Mouse (Mus musculus): ENCODE results near the gene Sdk2. TPM values are rescaled to one million over a fixed set of nuclear protein-coding genes. Genes with fewer than 3 reads are reported as not detected.

Gene Sdk2
- polyA plus RNA-seq, 1 experiment from 2014 or later: 1.1 TPM

DNA sequence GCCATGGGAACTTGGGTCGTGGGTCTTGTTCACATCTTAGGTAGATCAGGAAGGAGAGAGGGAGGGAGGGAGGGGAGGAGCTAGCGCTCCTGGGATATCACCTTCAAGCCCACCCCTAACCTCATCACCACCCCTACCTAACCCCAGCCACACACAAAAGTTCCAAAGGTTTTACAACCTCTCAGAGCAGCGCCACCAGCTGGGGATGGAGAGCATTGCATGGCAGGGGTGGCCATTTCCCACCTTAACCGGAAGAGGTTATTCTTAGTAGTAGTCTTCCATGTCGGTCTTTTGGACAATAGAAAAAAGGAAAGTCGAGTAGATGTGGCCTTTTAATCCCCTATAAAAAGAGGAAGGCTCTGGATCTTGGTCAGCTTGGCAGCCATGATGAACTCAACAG lies 4.0 kb upstream of the Sdk2 start:
- WGBS: 59% methylated on average over 6 of the region's 6 CpGs
- Histone ChIP-seq H3K36me3 (ENCODE audit: control insufficient read depth, insufficient read depth) (no peaks in the 10 kb centered on the region), H3K4me2 (ENCODE audit: low read depth, low read length) (no peak overlapping the region), H3K4me3 (ENCODE audit: low read length) (no peak overlapping the region), H3K4me1 (ENCODE audit: control insufficient read depth, insufficient read depth, low read length) (peaks cover 5% of the 10 kb centered on the region; the same call in 1 of the 2 replicates), H3K9ac (ENCODE audit: low read length) (no peak overlapping the region), H3K27me3 (ENCODE audit: control insufficient read depth, insufficient read depth, low read length) (peaks cover 8% of the 10 kb centered on the region), H3K9me3 (replicated peaks; ENCODE audit: control insufficient read depth, low read length) (peaks cover 2% of the 10 kb centered on the region; the same call in 1 of the 2 replicates), H3K27ac (ENCODE audit: low read length) (no peak overlapping the region)
- ATAC-seq (replicated peaks; ENCODE audit: extremely low read depth, insufficient read depth, low FRiP score): no peak

DNA sequence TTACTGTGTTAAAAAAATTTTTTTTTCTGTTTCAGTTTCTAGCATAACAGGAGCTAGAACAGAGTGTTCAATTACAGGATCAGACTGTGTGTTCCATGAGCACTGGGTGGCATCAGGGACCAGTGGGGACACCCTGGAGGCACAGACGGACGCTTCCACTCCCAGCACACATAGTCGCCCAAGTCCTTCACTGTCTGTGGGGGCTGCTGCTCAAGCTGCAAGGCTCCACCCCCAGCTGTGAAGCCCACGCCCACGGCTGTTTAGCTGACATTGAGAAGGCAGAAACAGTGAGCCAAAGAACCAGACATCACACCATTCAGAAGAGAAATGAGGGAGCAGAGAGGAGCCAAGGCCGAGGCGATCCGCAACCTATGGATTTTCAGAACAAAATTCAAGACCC lies 3.3 kb upstream of the Sdk2 start:
- 69% methylated on average over 8 of the region's 8 CpGs for WGBS
- Histone ChIP-seq H3K9ac (ENCODE audit: low read length) (no peak overlapping the region), H3K9me3 (replicated peaks; ENCODE audit: control insufficient read depth, low read length) (no peaks in the 10 kb centered on the region), H3K27ac (ENCODE audit: low read length) (no peak overlapping the region), H3K36me3 (ENCODE audit: control insufficient read depth, insufficient read depth) (no peaks in the 10 kb centered on the region), H3K27me3 (ENCODE audit: control insufficient read depth, insufficient read depth, low read length) (peaks cover 8% of the 10 kb centered on the region), H3K4me2 (ENCODE audit: low read depth, low read length) (no peak overlapping the region), H3K4me1 (ENCODE audit: control insufficient read depth, insufficient read depth, low read length) (peaks cover 5% of the 10 kb centered on the region; the same call in 1 of the 2 replicates), H3K4me3 (ENCODE audit: low read length) (no peak overlapping the region)
- ATAC-seq (replicated peaks; ENCODE audit: extremely low read depth, insufficient read depth, low FRiP score): no peak

DNA sequence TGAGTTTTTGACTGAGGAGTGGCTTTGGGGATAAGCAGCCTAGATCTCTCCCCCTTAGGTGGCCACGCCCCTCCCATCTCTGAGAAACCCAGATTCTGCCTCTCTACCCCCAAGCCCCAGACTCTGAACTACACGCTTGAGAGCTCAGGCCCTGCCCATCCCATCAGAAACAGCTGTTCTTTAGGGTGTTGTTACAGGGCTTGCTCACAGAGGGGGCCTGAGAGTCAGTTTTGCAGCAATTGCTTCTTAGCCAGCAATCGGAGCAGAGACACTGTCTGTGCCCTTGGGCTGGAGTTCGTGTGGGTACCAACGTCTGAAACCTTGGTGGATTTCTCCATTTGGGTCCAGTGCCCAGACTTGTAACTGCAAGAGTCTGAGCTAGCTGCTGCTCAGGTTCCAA lies 1.5 kb upstream of the Sdk2 start:
- 0 out of 2 replicates have a peak, but pooled peaks have one; percentile 6 for ATAC-seq (replicated peaks; ENCODE audit: extremely low read depth, insufficient read depth, low FRiP score)
- H3K27me3 ChIP-seq (ENCODE audit: control insufficient read depth, insufficient read depth, low read length): peaks cover 20% of the 10 kb centered on the region
- no peaks in the 10 kb centered on the region for H3K9me3 ChIP-seq (replicated peaks; ENCODE audit: control insufficient read depth, low read length)
- no peak overlapping the region for H3K27ac ChIP-seq (ENCODE audit: low read length)
- H3K9ac ChIP-seq (ENCODE audit: low read length): no peak overlapping the region
- peaks cover 5% of the 10 kb centered on the region; the same call in 1 of the 2 replicates for H3K4me1 ChIP-seq (ENCODE audit: control insufficient read depth, insufficient read depth, low read length)
- H3K4me2 ChIP-seq (ENCODE audit: low read depth, low read length): no peak overlapping the region
- no peak overlapping the region for H3K4me3 ChIP-seq (ENCODE audit: low read length)
- H3K36me3 ChIP-seq (ENCODE audit: control insufficient read depth, insufficient read depth): no peaks in the 10 kb centered on the region
- 7% methylated on average over 5 of the region's 5 CpGs for WGBS

DNA sequence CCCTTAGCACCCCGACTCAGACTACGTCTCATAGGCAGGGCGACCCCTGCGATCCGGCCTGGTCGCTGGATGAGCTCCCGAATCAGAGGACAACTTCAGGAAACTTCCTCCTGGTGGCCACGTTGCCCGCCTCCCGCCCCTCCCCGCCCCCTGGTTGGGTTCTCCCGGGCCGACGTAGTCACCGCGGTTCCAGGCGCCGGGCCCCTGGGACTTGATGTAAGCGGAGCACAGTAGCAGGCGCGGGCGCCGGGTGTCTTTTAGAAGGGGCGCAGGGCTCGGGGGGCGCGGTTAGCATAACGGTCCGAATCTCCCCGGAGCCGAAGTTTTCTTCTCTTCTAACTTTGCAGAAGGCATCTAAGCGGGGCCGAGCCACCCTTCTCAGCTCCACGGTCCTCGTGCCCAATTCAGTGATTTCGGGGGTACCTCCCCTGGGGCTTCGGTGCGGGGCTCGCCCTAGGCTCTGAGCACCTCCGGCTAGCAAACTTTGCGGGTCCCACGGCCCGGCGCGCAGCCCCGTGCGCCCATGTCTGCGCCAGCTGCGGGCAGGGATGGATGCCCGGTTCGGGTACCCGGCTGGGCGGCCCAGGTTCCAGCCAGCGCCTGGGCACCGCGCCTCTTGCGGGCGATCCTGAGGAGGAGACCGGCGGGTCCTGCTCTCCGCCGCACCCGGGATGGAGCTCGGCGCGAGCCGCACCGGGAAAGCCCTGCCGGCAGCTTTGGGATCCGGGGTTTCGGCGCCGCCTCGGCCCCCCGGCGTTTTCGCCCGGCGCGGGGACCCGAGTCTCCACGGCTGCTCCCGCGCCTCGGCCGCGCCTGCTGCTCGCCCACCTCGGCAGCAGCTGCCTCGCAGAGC lies 522 bp downstream of the Sdk2 start:
- Histone ChIP-seq H3K27ac (ENCODE audit: low read length) (peak overlapping the region; percentile 65), H3K4me3 (ENCODE audit: low read length) (peak overlapping the region; percentile 66), H3K4me1 (ENCODE audit: control insufficient read depth, insufficient read depth, low read length) (peaks cover 3% of the 10 kb centered on the region; the same call in 1 of the 2 replicates), H3K36me3 (ENCODE audit: control insufficient read depth, insufficient read depth) (no peaks in the 10 kb centered on the region), H3K27me3 (ENCODE audit: control insufficient read depth, insufficient read depth, low read length) (peaks cover 23% of the 10 kb centered on the region), H3K9ac (ENCODE audit: low read length) (peak overlapping the region; percentile 77), H3K4me2 (ENCODE audit: low read depth, low read length) (peak overlapping the region; percentile 77), H3K9me3 (replicated peaks; ENCODE audit: control insufficient read depth, low read length) (no peaks in the 10 kb centered on the region)
- ATAC-seq (replicated peaks; ENCODE audit: extremely low read depth, insufficient read depth, low FRiP score): peak; percentile 24; the same call in 1 of the 2 replicates
- WGBS: under 1% methylated on average over 87 of the region's 90 CpGs

DNA sequence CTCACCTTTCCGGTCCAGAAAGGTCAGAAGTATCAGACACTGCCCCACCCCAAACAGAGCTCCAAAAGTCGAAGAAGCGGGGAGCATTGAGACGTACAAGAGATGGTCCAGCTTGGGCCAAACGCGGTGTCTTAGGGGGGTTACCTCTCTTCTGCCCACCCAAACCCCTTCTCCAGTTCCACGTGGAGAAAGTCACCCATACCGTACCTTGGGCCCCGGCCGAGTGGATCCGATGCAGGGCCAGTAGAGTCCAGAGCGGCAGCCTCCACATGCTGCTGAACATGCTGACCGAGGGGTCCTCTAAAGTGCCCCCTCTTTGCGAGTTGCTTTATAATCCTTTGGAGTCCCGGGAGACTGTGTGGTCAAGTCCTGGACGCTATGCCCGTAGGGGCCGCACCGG lies 1.2 kb downstream of the Sdk2 start:
- no peak for ATAC-seq (replicated peaks; ENCODE audit: extremely low read depth, insufficient read depth, low FRiP score)

DNA sequence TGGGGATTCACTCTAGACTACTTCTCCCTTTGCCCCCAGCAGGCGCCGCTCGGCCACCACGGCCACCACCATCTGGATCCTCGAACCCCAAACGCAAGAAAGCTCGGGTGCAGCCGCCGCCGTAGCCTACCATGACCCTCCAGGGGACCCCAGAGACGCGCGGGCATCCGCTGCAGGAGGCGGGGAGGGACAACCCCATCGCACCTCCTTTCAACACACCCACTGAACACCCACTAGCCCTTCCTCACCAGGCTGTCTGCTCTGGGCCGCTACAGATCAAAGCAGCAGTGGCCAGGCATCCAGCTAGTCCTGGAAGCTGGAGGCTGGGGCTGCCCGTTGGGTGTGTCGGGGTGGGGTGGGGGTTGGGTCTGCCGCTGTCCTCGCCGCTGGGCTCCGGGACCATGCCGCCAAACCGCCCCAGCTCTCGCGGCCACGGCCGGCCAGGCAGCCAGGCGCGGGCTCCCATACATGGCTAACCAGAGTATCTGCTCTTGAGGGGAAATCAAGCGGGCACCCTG lies 1.9 kb downstream of the Sdk2 start:
- ATAC-seq (replicated peaks; ENCODE audit: extremely low read depth, insufficient read depth, low FRiP score): no peak
- H3K27me3 ChIP-seq (ENCODE audit: control insufficient read depth, insufficient read depth, low read length): peaks cover 18% of the 10 kb centered on the region
- peak overlapping the region; percentile 77 for H3K4me2 ChIP-seq (ENCODE audit: low read depth, low read length)
- no peak overlapping the region for H3K27ac ChIP-seq (ENCODE audit: low read length)
- H3K4me1 ChIP-seq (ENCODE audit: control insufficient read depth, insufficient read depth, low read length): peaks cover 3% of the 10 kb centered on the region; the same call in 1 of the 2 replicates
- WGBS: 2% methylated on average over 32 of the region's 32 CpGs
- H3K9ac ChIP-seq (ENCODE audit: low read length): peak overlapping the region; percentile 77
- H3K36me3 ChIP-seq (ENCODE audit: control insufficient read depth, insufficient read depth): no peaks in the 10 kb centered on the region
- H3K4me3 ChIP-seq (ENCODE audit: low read length): peak overlapping the region; percentile 66
- H3K9me3 ChIP-seq (replicated peaks; ENCODE audit: control insufficient read depth, low read length): no peaks in the 10 kb centered on the region

More for the DNA sequence above, 1.2 kb downstream of the Sdk2 start:
- Histone ChIP-seq H3K4me2 (ENCODE audit: low read depth, low read length) (peak overlapping the region; percentile 77), H3K36me3 (ENCODE audit: control insufficient read depth, insufficient read depth) (no peaks in the 10 kb centered on the region), H3K27ac (ENCODE audit: low read length) (no peak overlapping the region), H3K9ac (ENCODE audit: low read length) (peak overlapping the region; percentile 77), H3K27me3 (ENCODE audit: control insufficient read depth, insufficient read depth, low read length) (peaks cover 21% of the 10 kb centered on the region), H3K4me3 (ENCODE audit: low read length) (peak overlapping the region; percentile 66), H3K4me1 (ENCODE audit: control insufficient read depth, insufficient read depth, low read length) (peaks cover 3% of the 10 kb centered on the region; the same call in 1 of the 2 replicates), H3K9me3 (replicated peaks; ENCODE audit: control insufficient read depth, low read length) (no peaks in the 10 kb centered on the region)
- WGBS: 3% methylated on average over 19 of the region's 19 CpGs

DNA sequence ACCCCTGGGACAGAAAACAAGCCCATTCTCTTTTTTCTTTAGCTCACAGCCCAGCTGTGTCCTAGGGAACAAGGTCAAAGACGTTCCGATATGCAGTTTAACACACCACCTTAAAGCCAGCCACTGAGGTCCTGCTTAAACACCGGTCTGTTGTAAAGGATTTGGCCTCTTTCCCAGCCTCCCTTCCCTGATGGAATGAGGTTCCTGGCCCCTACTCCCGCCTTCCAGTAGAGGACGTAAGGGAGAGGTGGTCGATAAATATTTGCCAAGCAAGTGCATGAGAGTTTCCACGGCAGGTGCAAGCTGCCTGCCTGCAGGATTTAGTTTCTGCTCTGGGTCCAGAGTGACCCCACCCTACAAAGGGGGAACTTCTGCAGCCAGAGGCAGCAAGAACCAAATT lies 4.9 kb downstream of the Sdk2 start:
- H3K27me3 ChIP-seq (ENCODE audit: control insufficient read depth, insufficient read depth, low read length): peaks cover 15% of the 10 kb centered on the region; the same call in 1 of the 2 replicates
- 31% methylated on average over 7 of the region's 7 CpGs for WGBS
- no peak for ATAC-seq (replicated peaks; ENCODE audit: extremely low read depth, insufficient read depth, low FRiP score)
- H3K4me1 ChIP-seq (ENCODE audit: control insufficient read depth, insufficient read depth, low read length): no peaks in the 10 kb centered on the region; the same call in 1 of the 2 replicates
- H3K9me3 ChIP-seq (replicated peaks; ENCODE audit: control insufficient read depth, low read length): no peaks in the 10 kb centered on the region
- H3K9ac ChIP-seq (ENCODE audit: low read length): no peak overlapping the region
- H3K27ac ChIP-seq (ENCODE audit: low read length): no peak overlapping the region
- no peak overlapping the region for H3K4me3 ChIP-seq (ENCODE audit: low read length)
- no peaks in the 10 kb centered on the region for H3K36me3 ChIP-seq (ENCODE audit: control insufficient read depth, insufficient read depth)
- H3K4me2 ChIP-seq (ENCODE audit: low read depth, low read length): no peak overlapping the region

DNA sequence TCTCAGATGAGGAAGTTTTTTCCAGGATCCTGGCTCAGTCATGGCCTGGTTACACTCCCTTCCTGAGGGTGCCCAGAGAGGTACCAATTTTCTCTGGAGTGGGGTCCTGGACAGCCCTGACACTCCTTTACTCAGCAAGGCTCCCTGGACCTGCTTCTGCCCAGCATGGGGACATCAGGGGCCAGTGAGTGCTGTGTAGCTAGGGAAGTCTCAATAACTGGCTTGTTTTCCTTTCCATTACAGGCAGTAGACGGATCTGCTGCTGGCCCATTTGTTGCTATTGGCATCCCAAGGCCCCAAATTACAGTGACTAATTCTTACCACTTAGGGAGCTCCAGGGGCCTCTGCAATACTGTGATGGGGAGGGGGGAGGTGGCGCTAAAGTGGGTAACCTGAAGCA lies 5.6 kb downstream of the Sdk2 start:
- Histone ChIP-seq H3K27ac (ENCODE audit: low read length) (no peak overlapping the region), H3K4me1 (ENCODE audit: control insufficient read depth, insufficient read depth, low read length) (no peaks in the 10 kb centered on the region; the same call in 1 of the 2 replicates), H3K27me3 (ENCODE audit: control insufficient read depth, insufficient read depth, low read length) (peaks cover 15% of the 10 kb centered on the region; the same call in 1 of the 2 replicates), H3K4me2 (ENCODE audit: low read depth, low read length) (no peak overlapping the region), H3K9ac (ENCODE audit: low read length) (no peak overlapping the region), H3K36me3 (ENCODE audit: control insufficient read depth, insufficient read depth) (no peaks in the 10 kb centered on the region), H3K9me3 (replicated peaks; ENCODE audit: control insufficient read depth, low read length) (no peaks in the 10 kb centered on the region), H3K4me3 (ENCODE audit: low read length) (no peak overlapping the region)
- no peak for ATAC-seq (replicated peaks; ENCODE audit: extremely low read depth, insufficient read depth, low FRiP score)
- 73% methylated on average over 2 of the region's 2 CpGs for WGBS

DNA sequence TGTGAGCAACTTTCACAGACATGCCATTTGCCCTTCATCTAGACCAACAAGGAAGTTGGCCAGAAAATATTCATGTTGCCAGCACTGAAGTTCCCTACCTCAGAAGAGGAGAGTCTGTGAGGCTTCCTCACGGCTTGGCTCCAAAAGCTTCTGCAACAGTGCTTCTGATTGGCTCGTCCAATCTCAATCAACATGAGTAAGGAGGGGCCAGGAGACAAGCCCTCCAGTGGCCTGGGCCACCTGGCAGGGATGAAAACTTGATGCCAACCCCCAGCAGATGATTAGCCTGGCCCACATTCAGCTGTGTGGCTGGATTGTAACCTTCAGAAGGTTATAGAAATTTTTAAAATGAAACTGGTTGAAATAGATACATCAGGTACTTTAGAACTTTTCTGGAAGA lies 10.5 kb downstream of the Sdk2 start:
- Histone ChIP-seq H3K4me2 (ENCODE audit: low read depth, low read length) (no peak overlapping the region), H3K27ac (ENCODE audit: low read length) (no peak overlapping the region), H3K4me1 (ENCODE audit: control insufficient read depth, insufficient read depth, low read length) (0 out of 2 replicates have a peak, but pooled peaks cover 2% of the 10 kb centered on the region), H3K4me3 (ENCODE audit: low read length) (no peak overlapping the region), H3K9me3 (replicated peaks; ENCODE audit: control insufficient read depth, low read length) (no peaks in the 10 kb centered on the region), H3K27me3 (ENCODE audit: control insufficient read depth, insufficient read depth, low read length) (no peaks in the 10 kb centered on the region), H3K9ac (ENCODE audit: low read length) (no peak overlapping the region), H3K36me3 (ENCODE audit: control insufficient read depth, insufficient read depth) (no peaks in the 10 kb centered on the region)
- WGBS: 46% methylated on average over 2 of the region's 2 CpGs
- no peak for ATAC-seq (replicated peaks; ENCODE audit: extremely low read depth, insufficient read depth, low FRiP score)

Data from heart, embryonic 16.5 days (tissue).